Mouse (Mus musculus) cerebral cortex, adult 2 months (tissue): Measurements from ENCODE around the gene Arl16.

Experiments used
- WGBS: fragments of 180-500 bp; shearing (Covaris S2); methylation state at CpG from one replicate; pipeline ENCODE4 v1.1.7; 2018; 5-methylcytosine and 5-hydroxymethylcytosine counted together

Gene Arl16

DNA sequence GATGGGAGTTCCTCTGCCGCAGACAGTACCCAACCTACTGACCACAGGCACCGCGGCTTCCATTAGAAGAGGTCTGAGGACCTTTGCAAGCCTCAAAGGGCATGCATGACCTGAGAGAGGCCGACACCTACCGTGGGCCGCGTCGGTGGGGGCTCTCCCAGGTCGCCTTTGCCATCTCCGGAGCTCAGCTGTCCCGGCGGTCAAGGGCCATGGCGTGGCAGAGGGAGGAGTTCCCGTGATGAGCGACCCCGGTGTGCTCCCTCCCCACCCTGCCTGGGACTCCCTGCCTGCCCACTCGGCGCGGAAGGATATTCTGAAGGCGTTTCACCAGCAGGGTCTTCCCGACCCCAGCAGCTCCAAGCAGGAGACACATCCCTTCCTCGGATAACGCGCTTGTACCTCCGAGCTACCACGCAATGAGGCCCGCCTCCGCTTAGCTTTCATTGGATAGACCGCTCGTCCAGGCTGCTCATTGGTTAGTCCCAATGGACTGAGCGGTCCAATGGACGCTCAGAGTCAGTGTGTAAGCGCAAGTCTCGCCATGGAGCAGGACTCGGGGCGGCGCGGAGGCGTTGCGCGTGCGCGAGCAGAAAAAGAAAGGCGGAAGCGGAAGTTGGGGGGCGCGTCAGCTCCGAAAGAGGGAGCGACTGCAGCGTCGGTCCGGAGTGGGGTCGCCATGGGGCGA is at the start of gene Arl16:
Gene Arl16, minus strand, starts transcription at position 557 of the 685 bp plus-strand sequence.
- WGBS = under 1% methylated on average over 54 of the region's 54 CpGs

- 85% methylated on average over 4 of the region's 4 CpGs for WGBS
Observed at GRCm38 (mm10) chr11:120517147-120517546, 49.7 kb upstream of the Arl16 start.

- 17% methylated on average over 17 of the region's 17 CpGs for WGBS
Observed at GRCm38 (mm10) chr11:120515611-120516010, 48.2 kb upstream of the Arl16 start.

DNA sequence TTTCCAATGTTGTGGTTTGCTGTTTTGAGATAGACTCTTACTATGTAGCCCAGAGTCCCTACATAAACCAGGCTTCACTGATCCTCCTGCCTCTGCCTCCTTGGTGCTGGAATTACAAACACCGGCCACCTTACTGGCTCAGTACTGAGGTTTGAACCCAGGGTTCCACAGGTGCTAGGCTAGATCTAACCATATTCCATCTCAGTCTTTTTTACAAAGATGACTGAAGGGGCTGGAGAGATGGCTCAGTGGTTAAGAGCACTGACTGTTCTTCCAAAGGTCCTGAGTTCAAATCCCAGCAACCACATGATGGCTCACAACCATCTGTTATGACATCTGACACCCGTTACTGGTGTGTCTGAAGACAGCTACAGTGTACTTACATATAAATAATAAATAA is 46.9 kb upstream of the Arl16 start:
- WGBS = 90% methylated on average over 2 of the region's 2 CpGs

DNA sequence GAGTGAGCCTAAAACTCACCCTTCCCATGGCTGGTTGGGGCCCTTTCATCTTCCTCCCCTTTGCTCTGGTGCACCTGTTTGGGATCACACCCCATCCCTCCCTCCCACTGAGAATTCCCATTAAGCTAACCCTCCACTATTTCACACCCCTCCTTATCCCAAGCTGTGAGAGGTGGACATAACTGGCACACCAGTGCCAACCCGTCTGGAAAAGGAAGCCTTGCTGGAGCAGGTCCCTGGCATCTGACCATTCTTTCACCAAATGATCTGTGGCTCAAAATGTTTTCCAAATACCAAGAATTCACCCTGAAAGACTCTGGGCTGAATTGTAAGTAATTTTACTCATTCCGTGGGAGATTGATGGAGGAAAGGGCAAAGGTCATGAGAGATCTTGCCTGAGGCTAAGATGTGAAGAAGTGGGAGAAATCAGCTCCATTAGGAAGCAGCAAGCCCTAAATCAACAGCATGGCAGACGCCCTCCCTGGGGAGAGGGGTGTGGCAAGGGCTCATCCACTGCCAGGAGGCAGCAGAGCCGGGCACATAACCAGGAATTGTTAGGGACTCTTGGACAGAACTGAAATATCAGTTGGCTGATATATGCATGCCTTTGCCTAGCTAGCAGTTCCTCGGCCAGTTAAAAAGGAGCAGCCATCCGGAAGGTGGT is 45.5 kb upstream of the Arl16 start:
- 45% methylated on average over 6 of the region's 6 CpGs for WGBS

GRCm38 (mm10) chr11:120510375-120511030 is 43.1 kb upstream of the Arl16 start:
- WGBS = 13% methylated on average over 16 of the region's 16 CpGs

DNA sequence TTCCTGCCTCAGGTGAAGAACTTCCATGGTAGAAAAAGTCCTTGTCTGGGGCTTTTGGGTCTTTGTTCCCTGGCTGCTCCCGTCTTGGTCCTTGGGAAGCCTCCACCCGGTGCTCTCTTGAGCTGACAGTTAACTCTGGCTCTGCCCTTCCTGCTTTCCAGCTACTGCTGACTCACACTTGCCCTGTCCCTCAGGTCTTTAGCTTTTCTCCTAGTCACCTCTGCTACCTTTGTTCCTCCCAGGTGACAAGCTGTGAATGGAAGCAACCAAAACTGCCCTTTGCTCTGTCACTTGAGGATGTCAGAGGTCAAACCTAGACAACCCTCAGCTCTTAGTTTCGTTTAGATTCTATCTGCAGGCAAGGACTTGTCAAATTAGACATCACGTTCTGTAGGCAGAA is 42.5 kb upstream of the Arl16 start:
- 66% methylated on average over 4 of the region's 4 CpGs for WGBS

GRCm38 (mm10) chr11:120508290-120508870 is 41.0 kb upstream of the Arl16 start:
- 81% methylated on average over 9 of the region's 9 CpGs for WGBS

DNA sequence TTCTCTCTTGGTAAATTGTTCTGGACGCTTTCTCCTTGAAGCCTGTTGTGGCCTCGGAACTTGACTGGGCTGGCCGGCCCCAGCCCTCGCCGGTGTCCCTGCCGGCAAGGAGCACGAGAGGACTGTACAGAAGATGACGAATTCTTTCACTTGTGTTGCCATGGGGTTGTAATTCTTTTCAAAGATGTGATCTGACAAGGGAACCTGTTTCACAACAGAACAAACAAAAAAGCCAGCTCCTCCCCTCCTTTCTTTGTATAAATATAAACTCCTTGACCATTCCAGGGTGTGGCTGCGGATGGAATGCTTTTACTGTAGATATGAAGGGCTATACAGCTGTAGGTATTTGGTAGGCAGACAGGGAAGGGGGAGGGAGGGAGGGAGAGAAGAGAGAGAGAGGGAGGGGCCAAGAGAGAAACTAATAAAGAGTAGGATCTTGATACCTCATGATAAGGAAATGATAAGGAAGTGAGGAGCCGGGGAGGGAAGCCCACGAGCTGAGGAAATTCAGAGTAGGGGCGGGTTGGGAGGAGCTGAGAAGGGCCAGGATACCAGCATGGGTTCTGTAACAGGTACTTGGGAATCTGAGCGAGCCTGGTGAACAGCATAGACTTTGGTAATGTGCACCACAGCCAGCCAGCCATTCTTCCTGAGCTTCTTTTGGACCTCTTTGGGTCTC is 40.3 kb upstream of the Arl16 start:
- 89% methylated on average over 13 of the region's 13 CpGs for WGBS

DNA sequence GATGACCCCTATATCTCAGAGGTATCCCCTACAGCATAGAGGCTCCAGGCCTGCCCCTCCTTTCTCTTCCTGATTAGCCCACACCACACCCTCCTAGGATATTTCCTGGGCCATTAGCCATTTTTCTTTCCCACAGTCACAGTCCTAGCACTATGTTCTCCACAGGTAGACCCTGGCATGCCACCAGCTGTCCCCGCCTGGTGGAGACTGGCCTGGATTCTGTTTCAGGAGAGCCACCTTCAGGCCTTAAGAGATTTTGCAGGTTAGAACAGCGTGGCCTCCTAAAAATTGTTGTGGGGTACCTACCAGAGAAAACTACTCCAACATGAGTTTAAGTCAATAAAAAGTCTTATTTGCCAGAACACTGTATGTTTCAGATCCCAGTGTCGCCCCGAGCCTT is 39.5 kb upstream of the Arl16 start:
- 72% methylated on average over 4 of the region's 4 CpGs for WGBS

DNA sequence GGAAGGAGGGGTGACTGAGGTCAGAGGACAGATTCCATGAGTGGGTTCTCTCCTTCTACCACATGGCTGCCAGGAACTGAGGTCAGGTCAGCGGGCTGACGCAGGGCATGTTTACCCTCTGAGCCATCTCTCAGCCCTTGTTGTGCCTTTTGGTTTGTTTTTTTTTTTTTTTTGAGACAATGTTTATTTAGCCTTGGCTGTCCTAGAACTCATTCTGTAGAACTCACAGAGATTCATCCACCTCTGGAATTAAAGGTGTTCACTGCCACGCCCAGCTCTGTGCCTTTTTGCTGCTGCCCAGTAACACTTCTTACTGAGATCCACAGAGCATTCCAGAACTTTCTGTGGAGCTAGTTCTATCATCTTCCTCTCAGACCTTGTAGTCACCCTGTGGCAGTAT is 38.3 kb upstream of the Arl16 start:
- 87% methylated on average over 3 of the region's 3 CpGs for WGBS

GRCm38 (mm10) chr11:120501701-120502100 is 34.3 kb upstream of the Arl16 start:
- 80% methylated on average over 4 of the region's 4 CpGs for WGBS

- WGBS = 56% methylated on average over 6 of the region's 6 CpGs
Observed at GRCm38 (mm10) chr11:120501018-120501417, 33.6 kb upstream of the Arl16 start.

- 21% methylated on average over 3 of the region's 3 CpGs for WGBS
Observed at GRCm38 (mm10) chr11:120500357-120500756, 33.0 kb upstream of the Arl16 start.

GRCm38 (mm10) chr11:120499894-120500293 is 32.5 kb upstream of the Arl16 start:
- WGBS = 85% methylated on average over 6 of the region's 6 CpGs

GRCm38 (mm10) chr11:120498891-120499290 is 31.5 kb upstream of the Arl16 start:
- WGBS = 77% methylated on average over 5 of the region's 5 CpGs

DNA sequence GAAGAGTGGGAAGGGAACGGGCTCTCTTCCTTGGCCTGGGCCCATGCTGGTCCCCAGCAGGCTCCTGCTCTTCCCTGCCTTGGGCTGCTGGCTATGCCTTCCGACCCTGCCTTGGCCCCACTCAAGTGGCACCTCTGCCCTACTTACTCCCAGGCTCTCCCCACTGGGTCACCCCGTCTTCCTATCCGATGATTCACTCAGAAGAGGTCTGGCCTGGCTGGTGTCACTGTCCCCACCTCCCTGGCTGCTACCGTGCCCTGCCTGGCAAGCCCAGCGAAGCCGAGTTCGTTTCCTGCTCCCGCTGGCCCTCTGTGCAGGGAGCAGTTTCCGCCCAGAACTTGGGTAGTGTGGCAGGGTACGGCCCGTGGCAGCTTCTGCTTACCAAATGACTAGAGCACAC is 30.8 kb upstream of the Arl16 start:
- 93% methylated on average over 12 of the region's 12 CpGs for WGBS

DNA sequence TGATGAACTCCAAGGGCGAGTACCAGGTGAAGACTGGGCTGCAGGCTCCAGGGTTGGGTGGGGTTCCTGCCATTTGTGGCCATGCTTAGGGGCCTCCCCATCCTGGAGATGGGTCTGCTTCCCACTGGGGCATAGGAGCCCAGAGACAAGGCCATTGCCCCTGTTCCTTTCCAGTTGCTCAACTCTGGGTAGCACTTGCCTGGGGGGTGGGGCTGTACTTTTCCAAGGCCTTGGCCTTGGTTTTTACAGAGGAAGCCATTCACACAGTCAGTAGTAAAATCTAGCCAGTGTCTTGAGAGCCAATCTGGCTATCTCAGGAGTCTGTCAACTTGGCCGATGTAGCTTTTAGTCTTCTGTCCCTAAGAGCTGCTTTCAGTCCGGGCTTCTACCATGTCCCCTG is 30.0 kb upstream of the Arl16 start:
- 88% methylated on average over 3 of the region's 3 CpGs for WGBS

DNA sequence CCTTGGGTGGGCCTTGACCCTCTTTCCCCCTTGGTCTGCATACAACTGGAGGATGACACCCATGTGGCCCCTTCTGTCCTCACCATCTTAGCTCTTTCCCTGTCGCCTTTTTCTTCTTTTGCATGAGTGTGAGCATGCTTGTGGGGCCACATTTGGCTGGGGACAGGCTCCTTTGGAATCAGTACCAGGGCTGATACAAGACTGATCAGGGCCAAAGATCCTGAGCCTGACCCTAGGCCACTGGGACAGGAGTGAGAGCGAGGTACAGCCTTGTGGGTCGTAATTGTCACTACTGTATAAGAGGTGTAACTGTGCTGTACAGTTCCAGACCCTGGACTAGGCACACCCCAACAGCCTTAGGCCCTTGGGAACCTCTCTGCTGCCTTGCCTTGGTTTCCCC is 26.5 kb upstream of the Arl16 start:
- WGBS = 93% methylated on average over 3 of the region's 3 CpGs

DNA sequence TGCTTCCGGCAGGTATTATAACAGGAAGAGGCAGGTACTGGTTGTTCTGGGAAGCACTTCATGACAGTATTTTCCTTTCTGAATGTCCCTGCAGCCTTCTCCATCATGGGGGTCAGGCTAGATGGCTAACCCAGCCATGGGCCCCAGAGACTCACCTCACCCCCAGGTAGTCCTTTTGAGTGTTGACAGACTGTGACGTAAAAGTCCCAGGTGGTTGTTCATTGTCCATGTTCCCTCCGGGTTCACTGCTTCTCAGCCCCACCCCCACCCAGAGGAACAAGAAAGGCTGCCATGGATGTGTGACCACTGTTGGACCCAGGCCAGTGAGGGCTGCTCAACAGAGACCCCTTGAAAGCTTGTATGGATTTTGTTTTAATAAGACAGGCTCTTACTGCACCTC is 25.9 kb upstream of the Arl16 start:
- 51% methylated on average over 3 of the region's 3 CpGs for WGBS

DNA sequence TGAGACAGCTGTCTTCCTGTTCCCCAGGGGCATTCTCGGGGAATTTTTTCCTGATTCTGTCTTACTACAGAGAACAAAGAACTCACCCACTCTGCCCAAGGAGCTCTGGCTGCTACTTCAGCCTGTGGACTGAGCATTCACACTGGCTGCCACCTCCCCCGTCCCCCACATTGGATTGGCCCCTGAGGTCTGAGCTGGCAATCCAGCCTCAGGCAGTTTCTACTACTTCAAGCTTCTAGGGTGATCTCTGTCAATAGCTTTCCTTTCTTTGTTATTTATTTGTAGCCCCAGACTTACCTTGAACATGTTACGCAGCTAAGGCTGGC is 25.4 kb upstream of the Arl16 start:
- 22% methylated on average over 3 of the region's 3 CpGs for WGBS
